Mouse (Mus musculus) liver, embryonic 14.5 days (tissue): ENCODE results near the gene Srsf2.

Source experiments
- CTCF ChIP-seq: IDR thresholded peaks from 2 replicates; pipeline ENCODE4 v1.5.1; 2016; ENCODE audit warnings: antibody characterized with exemption, low read depth, control low read depth
- EP300 ChIP-seq: IDR thresholded peaks from 2 replicates; pipeline ENCODE4 v1.6.1; 2016; ENCODE audit warnings: antibody characterized with exemption, low read depth

- no peak for TF ChIP-seq CTCF
- TF ChIP-seq EP300, result no peak
These were observed 41.7 kb downstream of the Srsf2 start for GRCm38 (mm10) chr11:116810983-116811901.
